Mouse (Mus musculus): ENCODE measurements around the gene Fat3. TPM values are rescaled to one million over a fixed set of nuclear protein-coding genes. Genes with fewer than 3 reads are reported as not detected.

Gene Fat3
- polyA plus RNA-seq, 1 experiment from 2014 or later, result 10.2 TPM

GRCm38 (mm10) chr9:15992158-15992846 is 508.8 kb downstream of the Fat3 start:
- no peak overlapping the region for H3K4me2 ChIP-seq
- ATAC-seq (ENCODE audit: low FRiP score), result no peak
- H3K27me3 ChIP-seq (replicated peaks), result no peaks in the 10 kb centered on the region
- WGBS, result 46% methylated on average over 7 of the region's 7 CpGs
- H3K27ac ChIP-seq (replicated peaks), result no peak overlapping the region
- H3K4me3 ChIP-seq (replicated peaks), result no peak overlapping the region
- H3K9me3 ChIP-seq (replicated peaks), result no peaks in the 10 kb centered on the region
- peaks cover 6% of the 10 kb centered on the region; the same call in 1 of the 2 replicates for H3K4me1 ChIP-seq
- no peak overlapping the region for H3K9ac ChIP-seq (replicated peaks)
- H3K36me3 ChIP-seq, result peaks cover 14% of the 10 kb centered on the region

- Histone ChIP-seq H3K27ac (replicated peaks) (no peak overlapping the region), H3K4me3 (replicated peaks) (no peak overlapping the region), H3K9me3 (replicated peaks) (no peaks in the 10 kb centered on the region), H3K4me2 (no peak overlapping the region), H3K4me1 (peaks cover 9% of the 10 kb centered on the region), H3K36me3 (no peaks in the 10 kb centered on the region), H3K27me3 (replicated peaks) (no peaks in the 10 kb centered on the region), H3K9ac (replicated peaks) (no peak overlapping the region)
- WGBS, result 66% methylated on average over 14 of the region's 14 CpGs
- no peak for ATAC-seq (ENCODE audit: low FRiP score)
These were observed 522.8 kb downstream of the Fat3 start for GRCm38 (mm10) chr9:15978317-15978716.

- no peak overlapping the region; the same call in 1 of the 2 replicates for H3K4me2 ChIP-seq
- peak; percentile 49; the same call in 1 of the 2 replicates for ATAC-seq (ENCODE audit: low FRiP score)
These were observed 524.0 kb downstream of the Fat3 start for GRCm38 (mm10) chr9:15976959-15977663.

GRCm38 (mm10) chr9:15975999-15976398 is 525.1 kb downstream of the Fat3 start:
- H3K27me3 ChIP-seq (replicated peaks), result no peaks in the 10 kb centered on the region
- H3K4me1 ChIP-seq, result peaks cover 9% of the 10 kb centered on the region
- no peak overlapping the region for H3K4me3 ChIP-seq (replicated peaks)
- no peak for ATAC-seq (ENCODE audit: low FRiP score)
- 71% methylated on average over 2 of the region's 2 CpGs for WGBS
- no peak overlapping the region for H3K4me2 ChIP-seq
- H3K9me3 ChIP-seq (replicated peaks), result no peaks in the 10 kb centered on the region
- no peak overlapping the region for H3K27ac ChIP-seq (replicated peaks)
- no peak overlapping the region for H3K9ac ChIP-seq (replicated peaks)
- no peaks in the 10 kb centered on the region for H3K36me3 ChIP-seq

More at GRCm38 (mm10) chr9:15976959-15977663, 524.0 kb downstream of the Fat3 start:
- no peak overlapping the region for H3K4me3 ChIP-seq (replicated peaks)
- H3K36me3 ChIP-seq, result no peaks in the 10 kb centered on the region
- 26% methylated on average over 12 of the region's 12 CpGs for WGBS
- 0 out of 2 replicates have a peak overlapping the region, but pooled peaks have one; percentile 37 for H3K27ac ChIP-seq (replicated peaks)
- no peak overlapping the region for H3K9ac ChIP-seq (replicated peaks)
- no peaks in the 10 kb centered on the region for H3K9me3 ChIP-seq (replicated peaks)
- H3K27me3 ChIP-seq (replicated peaks), result no peaks in the 10 kb centered on the region
- H3K4me1 ChIP-seq, result peaks cover 9% of the 10 kb centered on the region

GRCm38 (mm10) chr9:15972201-15972600 is 528.9 kb downstream of the Fat3 start:
- Histone ChIP-seq H3K4me2 (no peak overlapping the region), H3K9me3 (replicated peaks) (no peaks in the 10 kb centered on the region), H3K4me3 (replicated peaks) (no peak overlapping the region), H3K27ac (replicated peaks) (no peak overlapping the region), H3K27me3 (replicated peaks) (no peaks in the 10 kb centered on the region), H3K9ac (replicated peaks) (no peak overlapping the region), H3K36me3 (peaks cover 3% of the 10 kb centered on the region; the same call in 1 of the 2 replicates), H3K4me1 (peaks cover 2% of the 10 kb centered on the region; the same call in 1 of the 2 replicates)
- WGBS, result 71% methylated on average over 1 of the region's 1 CpGs
- ATAC-seq (ENCODE audit: low FRiP score), result no peak

- H3K27me3 ChIP-seq (replicated peaks), result no peaks in the 10 kb centered on the region
- peaks cover 3% of the 10 kb centered on the region; the same call in 1 of the 2 replicates for H3K36me3 ChIP-seq
- no peaks in the 10 kb centered on the region for H3K9me3 ChIP-seq (replicated peaks)
- H3K27ac ChIP-seq (replicated peaks), result no peak overlapping the region
- H3K4me3 ChIP-seq (replicated peaks), result no peak overlapping the region
- no peaks in the 10 kb centered on the region for H3K4me1 ChIP-seq
- no peak for ATAC-seq (ENCODE audit: low FRiP score)
- no peak overlapping the region for H3K9ac ChIP-seq (replicated peaks)
- H3K4me2 ChIP-seq, result no peak overlapping the region
These were observed 529.7 kb downstream of the Fat3 start for GRCm38 (mm10) chr9:15971393-15971792.

GRCm38 (mm10) chr9:15964198-15964597 is 536.9 kb downstream of the Fat3 start:
- Histone ChIP-seq H3K36me3 (peaks cover 15% of the 10 kb centered on the region; the same call in 1 of the 2 replicates), H3K27me3 (replicated peaks) (no peaks in the 10 kb centered on the region), H3K4me2 (no peak overlapping the region), H3K4me1 (peaks cover 6% of the 10 kb centered on the region), H3K9me3 (replicated peaks) (no peaks in the 10 kb centered on the region), H3K4me3 (replicated peaks) (no peak overlapping the region), H3K9ac (replicated peaks) (no peak overlapping the region), H3K27ac (replicated peaks) (0 out of 2 replicates have a peak overlapping the region, but pooled peaks have one; percentile 2)
- 10% methylated on average over 3 of the region's 3 CpGs for WGBS
- peak; percentile 74 for ATAC-seq (ENCODE audit: low FRiP score)

- 82% methylated on average over 2 of the region's 2 CpGs for WGBS
- ATAC-seq (ENCODE audit: low FRiP score), result no peak
These were observed 538.2 kb downstream of the Fat3 start for GRCm38 (mm10) chr9:15962886-15963285.

GRCm38 (mm10) chr9:15958224-15958787 is 542.8 kb downstream of the Fat3 start:
- H3K9ac ChIP-seq (replicated peaks), result no peak overlapping the region
- no peak overlapping the region for H3K27ac ChIP-seq (replicated peaks)
- 31% methylated on average over 3 of the region's 3 CpGs for WGBS
- no peaks in the 10 kb centered on the region for H3K9me3 ChIP-seq (replicated peaks)
- H3K4me3 ChIP-seq (replicated peaks), result no peak overlapping the region
- H3K36me3 ChIP-seq, result peaks cover 5% of the 10 kb centered on the region; the same call in 1 of the 2 replicates
- no peaks in the 10 kb centered on the region for H3K27me3 ChIP-seq (replicated peaks)
- H3K4me1 ChIP-seq, result 0 out of 2 replicates have a peak, but pooled peaks cover 4% of the 10 kb centered on the region
- H3K4me2 ChIP-seq, result no peak overlapping the region
- ATAC-seq (ENCODE audit: low FRiP score), result no peak

More at GRCm38 (mm10) chr9:15962886-15963285, 538.2 kb downstream of the Fat3 start:
- no peak overlapping the region for H3K4me2 ChIP-seq
- peaks cover 11% of the 10 kb centered on the region for H3K4me1 ChIP-seq
- no peak overlapping the region for H3K4me3 ChIP-seq (replicated peaks)
- no peaks in the 10 kb centered on the region for H3K27me3 ChIP-seq (replicated peaks)
- H3K9me3 ChIP-seq (replicated peaks), result no peaks in the 10 kb centered on the region
- no peak overlapping the region for H3K27ac ChIP-seq (replicated peaks)
- no peak overlapping the region for H3K9ac ChIP-seq (replicated peaks)
- peaks cover 15% of the 10 kb centered on the region; the same call in 1 of the 2 replicates for H3K36me3 ChIP-seq

- Histone ChIP-seq H3K9ac (replicated peaks) (no peak overlapping the region), H3K27ac (replicated peaks) (no peak overlapping the region), H3K36me3 (peaks cover 5% of the 10 kb centered on the region; the same call in 1 of the 2 replicates), H3K9me3 (replicated peaks) (no peaks in the 10 kb centered on the region), H3K4me3 (replicated peaks) (no peak overlapping the region), H3K4me1 (0 out of 2 replicates have a peak, but pooled peaks cover 4% of the 10 kb centered on the region), H3K4me2 (no peak overlapping the region), H3K27me3 (replicated peaks) (no peaks in the 10 kb centered on the region)
- WGBS, result 30% methylated on average over 3 of the region's 3 CpGs
- ATAC-seq (ENCODE audit: low FRiP score), result 0 out of 2 replicates have a peak, but pooled peaks have one; percentile 40
These were observed 543.3 kb downstream of the Fat3 start for GRCm38 (mm10) chr9:15957816-15958215.

GRCm38 (mm10) chr9:15955147-15955782 is 545.8 kb downstream of the Fat3 start:
- WGBS, result 55% methylated on average over 5 of the region's 5 CpGs
- no peak for ATAC-seq (ENCODE audit: low FRiP score)
- H3K27me3 ChIP-seq (replicated peaks), result no peaks in the 10 kb centered on the region
- no peak overlapping the region for H3K9ac ChIP-seq (replicated peaks)
- no peaks in the 10 kb centered on the region for H3K9me3 ChIP-seq (replicated peaks)
- 0 out of 2 replicates have a peak, but pooled peaks cover 4% of the 10 kb centered on the region for H3K4me1 ChIP-seq
- no peak overlapping the region for H3K4me2 ChIP-seq
- peaks cover 5% of the 10 kb centered on the region; the same call in 1 of the 2 replicates for H3K36me3 ChIP-seq
- H3K27ac ChIP-seq (replicated peaks), result no peak overlapping the region
- no peak overlapping the region for H3K4me3 ChIP-seq (replicated peaks)

All from neural tube, embryonic 15.5 days (tissue).